Mouse (Mus musculus) CH12.LX (cell line): Measurements from ENCODE around the gene Timeless. TPM values are rescaled to one million over a fixed set of nuclear protein-coding genes. Genes with fewer than 3 reads are reported as not detected.

ENCODE experiments used
- DNase-seq: peaks from one replicate; pipeline ENCODE4 v3.0.0-alpha.2; 2013; ENCODE audit errors: extremely low read depth
- H3K27ac ChIP-seq: 2 replicates; pipeline ENCODE4 v1.5.1; 2012; ENCODE audit warnings: low read depth, mild to moderate bottlenecking, control low read depth, moderate library complexity; ENCODE audit not compliant: insufficient read depth
- H3K27me3 ChIP-seq: replicated peaks from 2 replicates; pipeline ENCODE3; 2012; ENCODE audit warnings: inconsistent platforms
- H3K36me3 ChIP-seq, 2 experiments: replicated peaks in 1 of 2; 2 replicates each; pipeline versions ENCODE3 to v1.6.1; 2012; ENCODE audit warnings: inconsistent platforms in 1 of 2, low read length in 1 of 2, mild to moderate bottlenecking in 1 of 2, mixed read lengths in 1 of 2, moderate library complexity in 1 of 2; ENCODE audit not compliant: control insufficient read depth in 1 of 2, insufficient read depth in 1 of 2
- H3K4me1 ChIP-seq, 2 experiments: 2 replicates each; pipeline ENCODE4 v1.6.1; 2012; ENCODE audit warnings: inconsistent platforms in 1 of 2, moderate library complexity in 1 of 2; ENCODE audit not compliant: insufficient read depth in 2 of 2, control insufficient read depth in 1 of 2
- H3K4me2 ChIP-seq: 2 replicates; pipeline ENCODE4 v1.6.1; 2012; ENCODE audit warnings: low read depth, mild to moderate bottlenecking, control low read depth; ENCODE audit not compliant: poor library complexity, insufficient read depth, severe bottlenecking
- H3K4me3 ChIP-seq, 3 experiments: fragments of 150-350 bp in 1 of 3; sonication (generic) in 1 of 3; replicated peaks in 1 of 3; 2 replicates each; pipeline versions ENCODE3 to v1.5.1; 2011 to 2012; ENCODE audit warnings: low read depth in 2 of 3, low read length in 2 of 3, mild to moderate bottlenecking in 2 of 3, moderate library complexity in 2 of 3, control low read depth in 1 of 3, improper control_type of control experiment in 1 of 3, inconsistent platforms in 1 of 3, mixed read lengths in 1 of 3; ENCODE audit not compliant: poor library complexity in 1 of 3
- H3K79me2 ChIP-seq: replicated peaks from 2 replicates; pipeline ENCODE4 v1.6.1; 2012; ENCODE audit warnings: mild to moderate bottlenecking, moderate library complexity; ENCODE audit not compliant: control insufficient read depth, poor library complexity, insufficient read depth, severe bottlenecking; ENCODE audit errors: extremely low read depth
- H3K9ac ChIP-seq: 2 replicates; pipeline ENCODE4 v1.6.1; 2012; ENCODE audit warnings: low read depth, mild to moderate bottlenecking, control low read depth, moderate library complexity; ENCODE audit not compliant: insufficient read depth
- H3K9me3 ChIP-seq: replicated peaks from 2 replicates; pipeline ENCODE3; 2012; ENCODE audit warnings: low read length, inconsistent platforms, mixed read lengths
- BHLHE40 ChIP-seq: IDR thresholded peaks from 2 replicates; pipeline ENCODE4 v1.6.1; 2011; ENCODE audit warnings: mild to moderate bottlenecking, low read depth, low read length, improper control_type of control experiment
- CHD1 ChIP-seq: IDR thresholded peaks from 2 replicates; pipeline ENCODE4 v1.6.1; 2012; ENCODE audit warnings: low read depth, low read length, improper control_type of control experiment, inconsistent platforms
- CHD2 ChIP-seq: IDR thresholded peaks from 2 replicates; pipeline ENCODE4 v1.6.1; 2011; ENCODE audit warnings: low read length, improper control_type of control experiment
- ELF1 ChIP-seq: IDR thresholded peaks from 2 replicates; pipeline ENCODE4 v1.6.1; 2014; ENCODE audit warnings: low read depth, mild to moderate bottlenecking, inconsistent platforms, low read length, improper control_type of control experiment
- EP300 ChIP-seq: IDR thresholded peaks from 2 replicates; pipeline ENCODE4 v1.6.1; 2011; ENCODE audit warnings: low read length, improper control_type of control experiment
- GABPA ChIP-seq: IDR thresholded peaks from 2 replicates; pipeline ENCODE4 v1.6.1; 2012; ENCODE audit warnings: low read depth, low read length, improper control_type of control experiment, inconsistent platforms; ENCODE audit not compliant: insufficient replicate concordance
- IRF4 ChIP-seq: IDR thresholded peaks from 2 replicates; pipeline ENCODE4 v1.6.1; 2014; ENCODE audit warnings: low read depth, mild to moderate bottlenecking, inconsistent platforms, low read length, improper control_type of control experiment
- JUN ChIP-seq: IDR thresholded peaks from 2 replicates; pipeline ENCODE4 v1.6.1; 2011; ENCODE audit warnings: low read depth, mild to moderate bottlenecking, low read length, improper control_type of control experiment, moderate library complexity; ENCODE audit not compliant: insufficient read depth
- JUND ChIP-seq: conservative IDR thresholded peaks from 2 replicates; pipeline ENCODE4 v1.6.1; 2011; ENCODE audit warnings: low read depth, low read length, improper control_type of control experiment
- KAT2A ChIP-seq: IDR thresholded peaks from 2 replicates; pipeline ENCODE4 v1.6.1; 2012; ENCODE audit warnings: low read length, improper control_type of control experiment, inconsistent platforms; ENCODE audit not compliant: insufficient replicate concordance
- MAFK ChIP-seq: IDR thresholded peaks from 2 replicates; pipeline ENCODE4 v1.6.1; 2011; ENCODE audit warnings: low read length, improper control_type of control experiment; ENCODE audit not compliant: insufficient replicate concordance
- MAX ChIP-seq: IDR thresholded peaks from 2 replicates; pipeline ENCODE4 v1.6.1; 2011; ENCODE audit warnings: low read length, improper control_type of control experiment
- NELFE ChIP-seq: IDR thresholded peaks from 2 replicates; pipeline ENCODE4 v1.6.1; 2011; ENCODE audit warnings: low read depth, low read length, improper control_type of control experiment
- POLR2AphosphoS2 ChIP-seq: IDR thresholded peaks from 2 replicates; pipeline ENCODE4 v1.6.1; 2011; ENCODE audit warnings: low read depth, low read length, improper control_type of control experiment
- RCOR1 ChIP-seq: conservative IDR thresholded peaks from 2 replicates; pipeline ENCODE4 v1.6.1; 2012; ENCODE audit warnings: low read depth, mild to moderate bottlenecking, inconsistent platforms, low read length, improper control_type of control experiment
- SIN3A ChIP-seq: IDR thresholded peaks from 2 replicates; pipeline ENCODE4 v1.6.1; 2012; ENCODE audit warnings: low read length, improper control_type of control experiment, inconsistent platforms
- UBTF ChIP-seq: IDR thresholded peaks from 2 replicates; pipeline ENCODE4 v1.6.1; 2012; ENCODE audit warnings: low read depth, mild to moderate bottlenecking, inconsistent platforms, low read length, improper control_type of control experiment, moderate library complexity
- USF1 ChIP-seq: IDR thresholded peaks from 2 replicates; pipeline ENCODE4 v1.6.1; 2014; ENCODE audit warnings: low read depth, mild to moderate bottlenecking, inconsistent platforms, low read length, improper control_type of control experiment
- USF2 ChIP-seq: conservative IDR thresholded peaks from 2 replicates; pipeline ENCODE4 v1.6.1; 2011; ENCODE audit warnings: low read depth, low read length, improper control_type of control experiment
- ZC3H11A ChIP-seq: IDR thresholded peaks from 2 replicates; pipeline ENCODE4 v1.6.1; 2012; ENCODE audit warnings: low read depth, mild to moderate bottlenecking, inconsistent platforms, low read length, improper control_type of control experiment
- ZKSCAN1 ChIP-seq: IDR thresholded peaks from 2 replicates; pipeline ENCODE4 v1.6.1; 2012; ENCODE audit warnings: low read depth, inconsistent platforms, low read length, improper control_type of control experiment, borderline replicate concordance
- ZMIZ1 ChIP-seq: IDR thresholded peaks from 2 replicates; pipeline ENCODE4 v1.6.1; 2012; ENCODE audit warnings: low read depth, mild to moderate bottlenecking, inconsistent platforms, low read length, improper control_type of control experiment
- ZNF384 ChIP-seq: IDR thresholded peaks from 2 replicates; pipeline ENCODE4 v1.6.1; 2012; ENCODE audit warnings: low read depth, low read length, improper control_type of control experiment, inconsistent platforms
- dilution Hi-C: fragments of 300-500 bp; cut with MboI; formaldehyde crosslinking; loops from 2 replicates; pipeline ENCODE4 v1.14.3; 2020; ENCODE audit warnings: low sequenced_read_pairs; ENCODE audit not compliant: extremely low pct_unique_long_range_greater_than_20kb, extremely low pct_ligation_motif_present
- in situ Hi-C: fragments of 300-500 bp; cut with MboI; formaldehyde crosslinking; loops from 3 replicates; pipeline ENCODE4 v1.14.3; 2019; ENCODE audit warnings: low sequenced_read_pairs, low pct_ligation_motif_present, low pct_unique_long_range_greater_than_20kb, mixed read lengths
- polyA plus RNA-seq: library from polyadenylated mRNA; unstranded; fragments of >175 nt; gene quantifications from 2 replicates; pipeline ENCODE4 v1.2.1, GENCODE M21; 2012; ENCODE audit warnings: low read depth; ENCODE audit not compliant: insufficient read length
- total RNA-seq, 2 experiments: library from RNA; depleted of rRNA; stranded (reverse); fragments of 300-350 nt in 1 of 2; fragments of >200 nt in 1 of 2; gene quantifications; 2 replicates each; pipeline ENCODE4 v1.2.3; 2012 to 2014

Timeless gene
- total and polyA plus RNA-seq, 3 experiments: 31.7 to 65.9 (median 47.2) TPM

DNA sequence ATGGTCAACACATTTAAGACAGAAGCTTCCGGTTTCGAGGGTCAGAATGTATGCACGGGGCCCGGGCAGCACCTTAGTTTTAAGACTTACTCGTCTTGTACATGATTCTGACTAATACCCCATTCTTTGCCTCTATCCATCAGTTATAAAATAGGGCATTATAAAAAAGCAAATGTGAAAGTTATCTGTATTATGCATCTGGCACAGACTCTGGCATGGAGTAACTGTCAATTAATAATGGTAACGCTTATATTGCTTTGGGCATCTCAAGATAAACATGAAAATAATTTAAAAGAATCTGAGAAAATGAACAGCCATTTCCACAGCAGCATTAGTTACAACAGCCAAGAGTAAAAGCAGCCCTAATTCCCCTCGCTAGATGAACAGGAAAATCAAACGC lies 3.9 kb upstream of the Timeless start:
- Histone ChIP-seq H3K9me3 (no peaks in the 10 kb centered on the region), H3K4me2 (no peak overlapping the region), H3K36me3 (no peaks in the 10 kb centered on the region), H3K4me1 (peaks cover 0 to 7% of the 10 kb centered on the region in 2 experiments; a peak in 2 of 4 replicates), H3K79me2 (peaks cover 8% of the 10 kb centered on the region; the same call in 1 of the 2 replicates), H3K4me3 (no peak overlapping the region), H3K27me3 (no peaks in the 10 kb centered on the region), H3K9ac (no peak overlapping the region), H3K27ac (no peak overlapping the region)
- in situ Hi-C loops: no loop called here
- dilution Hi-C loops: no loop called here
- no peak for DNase-seq
- TF ChIP-seq GABPA (no peak), CHD2 (no peak), SIN3A (no peak), NELFE (no peak)

DNA sequence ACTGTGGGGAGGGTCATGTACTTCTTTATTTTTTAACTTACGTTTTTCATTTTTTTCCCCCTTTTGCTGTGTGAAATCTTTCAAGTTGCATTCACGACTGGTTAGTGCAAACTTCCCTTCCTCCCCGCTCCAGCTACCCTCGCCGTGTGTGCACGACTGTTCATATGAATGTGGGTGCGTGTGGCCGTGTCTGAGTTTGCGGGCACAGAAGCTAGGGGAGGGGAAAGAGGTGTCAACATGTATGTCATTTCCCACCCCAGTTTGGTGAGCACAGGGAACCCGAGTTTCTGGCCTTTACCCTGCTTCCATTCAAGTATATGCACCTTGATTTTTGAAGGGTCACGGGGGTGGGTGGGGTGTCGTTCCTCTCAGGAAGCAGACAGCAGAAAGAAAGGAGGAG lies 1.3 kb upstream of the Timeless start:
- Histone ChIP-seq H3K27ac (no peak overlapping the region), H3K36me3 (peaks cover 3 to 17% of the 10 kb centered on the region in 2 experiments), H3K4me3 (no peak overlapping the region), H3K9ac (no peak overlapping the region), H3K79me2 (peaks cover 17% of the 10 kb centered on the region), H3K4me2 (no peak overlapping the region), H3K27me3 (no peaks in the 10 kb centered on the region), H3K9me3 (no peaks in the 10 kb centered on the region), H3K4me1 (peaks cover 2 to 21% of the 10 kb centered on the region in 2 experiments; a peak in 2 of 4 replicates)
- in situ Hi-C loops: no loop called here
- no peak for TF ChIP-seq CHD1
- no peak for TF ChIP-seq USF1
- no peak for TF ChIP-seq JUND
- no peak for TF ChIP-seq KAT2A
- no peak for TF ChIP-seq MAFK
- no peak for TF ChIP-seq ZMIZ1
- no peak for TF ChIP-seq ZNF384
- no peak for TF ChIP-seq UBTF
- no peak for TF ChIP-seq ZKSCAN1
- no peak for TF ChIP-seq USF2
- TF ChIP-seq POLR2AphosphoS2: no peak
- TF ChIP-seq EP300: no peak
- TF ChIP-seq ELF1: no peak
- no peak for TF ChIP-seq IRF4
- no peak for TF ChIP-seq JUN
- TF ChIP-seq MAX: no peak
- no peak for TF ChIP-seq RCOR1
- TF ChIP-seq ZC3H11A: no peak
- TF ChIP-seq BHLHE40: no peak
- dilution Hi-C loops: no loop called here
- no peak for DNase-seq
